Mouse (Mus musculus) limb, embryonic 13.5 days (tissue): ENCODE data around the gene Rhag. TPM values are rescaled to one million over a fixed set of nuclear protein-coding genes. Genes with fewer than 3 reads are reported as not detected.

Experiments used
- ATAC-seq: fragments of 200-750 bp; cut with Nextera tagmentation; 2 replicates; pipeline ENCODE4 v1.8.0; 2017; ENCODE audit warnings: low read depth, moderate number of reproducible peaks, moderate TSS enrichment; ENCODE audit not compliant: low FRiP score
- H3K27ac ChIP-seq: fragments of 300-500 bp; sonication (generic); 2 replicates; pipeline ENCODE4 v1.5.1; 2015; ENCODE audit warnings: inconsistent platforms, mild to moderate bottlenecking, moderate library complexity
- H3K27me3 ChIP-seq: fragments of 300-500 bp; sonication (generic); 2 replicates; pipeline ENCODE4 v1.6.1; 2015; ENCODE audit warnings: mild to moderate bottlenecking, inconsistent platforms
- H3K36me3 ChIP-seq: fragments of 300-500 bp; sonication (generic); 2 replicates; pipeline ENCODE4 v1.6.1; 2015; ENCODE audit warnings: inconsistent platforms, mild to moderate bottlenecking, moderate library complexity
- H3K4me1 ChIP-seq: fragments of 300-500 bp; sonication (generic); 2 replicates; pipeline ENCODE4 v1.6.1; 2015; ENCODE audit warnings: inconsistent platforms
- H3K4me2 ChIP-seq: fragments of 300-500 bp; sonication (generic); replicated peaks from 2 replicates; pipeline ENCODE4 v1.6.1; 2015; ENCODE audit warnings: inconsistent platforms, mild to moderate bottlenecking, moderate library complexity
- H3K4me3 ChIP-seq: fragments of 300-500 bp; sonication (generic); 2 replicates; pipeline ENCODE4 v1.5.1; 2015; ENCODE audit warnings: moderate library complexity, mild to moderate bottlenecking, inconsistent platforms
- H3K9ac ChIP-seq: fragments of 300-500 bp; sonication (generic); 2 replicates; pipeline ENCODE4 v1.6.1; 2015; ENCODE audit warnings: mild to moderate bottlenecking, inconsistent platforms
- H3K9me3 ChIP-seq: fragments of 300-500 bp; sonication (generic); 2 replicates; pipeline ENCODE4 v1.6.1; 2016; ENCODE audit warnings: inconsistent platforms
- WGBS: fragments of 180-500 bp; shearing (Covaris S2); methylation state at CpG from one replicate; pipeline ENCODE4 v1.1.7; 2015; 5-methylcytosine and 5-hydroxymethylcytosine counted together
- polyA plus RNA-seq: library from polyadenylated mRNA; unstranded; fragments of >200 nt; fragmentation: Nextera tagmentation; extraction: Ambion mirVana; gene quantifications from 2 replicates; pipeline ENCODE4 v1.2.1, GENCODE M21; 2015

Rhag gene
- polyA plus RNA-seq, 1 experiment from 2014 or later = 0.45 TPM

DNA sequence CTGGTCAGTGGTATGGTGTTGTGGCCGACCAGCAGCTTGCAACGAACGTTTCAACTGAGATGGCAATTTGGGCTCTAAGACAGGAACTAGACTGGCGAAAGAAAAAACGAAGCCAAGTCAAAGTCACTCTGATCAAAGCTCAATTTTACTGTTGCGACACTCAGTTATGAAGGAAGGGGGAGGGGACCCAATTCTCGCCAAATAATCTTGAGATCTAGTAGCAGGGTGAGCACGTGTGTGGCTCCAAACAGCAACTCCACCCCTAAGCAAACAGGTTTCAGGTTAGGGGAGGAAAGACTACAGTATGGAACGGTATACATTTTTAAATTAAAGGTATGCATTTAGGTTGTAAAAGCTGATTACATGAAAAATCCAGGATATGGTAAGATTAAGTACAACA is 10.6 kb downstream of the Rhag start:
- Histone ChIP-seq H3K9ac (no peak overlapping the region), H3K4me1 (no peaks in the 10 kb centered on the region), H3K36me3 (no peaks in the 10 kb centered on the region), H3K27me3 (no peaks in the 10 kb centered on the region), H3K4me2 (no peak overlapping the region), H3K27ac (no peak overlapping the region), H3K9me3 (no peaks in the 10 kb centered on the region), H3K4me3 (no peak overlapping the region)
- no peak for ATAC-seq
- WGBS = 51% methylated on average over 9 of the region's 9 CpGs

DNA sequence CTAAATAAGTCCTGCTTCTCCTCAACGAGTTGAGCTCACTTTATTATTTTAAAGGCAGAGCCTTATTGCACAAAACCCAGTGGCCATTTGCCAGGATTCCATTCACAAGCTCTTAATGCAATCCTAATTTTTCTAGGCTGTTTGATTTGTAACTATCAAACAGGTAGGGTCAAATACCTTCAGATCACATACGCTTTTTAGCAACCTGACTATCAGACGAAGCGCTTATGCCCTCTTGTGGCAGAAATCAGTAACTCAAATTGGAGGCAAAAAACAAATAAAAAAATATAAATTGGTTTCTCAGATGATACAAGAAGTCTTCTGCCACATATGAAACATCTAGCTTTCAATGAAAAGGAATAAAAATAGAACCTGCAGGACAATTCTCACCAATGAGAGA is 12.9 kb downstream of the Rhag start:
- Histone ChIP-seq H3K9ac (no peak overlapping the region), H3K27me3 (no peaks in the 10 kb centered on the region), H3K27ac (no peak overlapping the region), H3K4me1 (no peaks in the 10 kb centered on the region), H3K4me3 (no peak overlapping the region), H3K36me3 (no peaks in the 10 kb centered on the region), H3K9me3 (no peaks in the 10 kb centered on the region), H3K4me2 (no peak overlapping the region)
- ATAC-seq = 0 out of 2 replicates have a peak, but pooled peaks have one; percentile 51
- WGBS = 17% methylated on average over 4 of the region's 4 CpGs

DNA sequence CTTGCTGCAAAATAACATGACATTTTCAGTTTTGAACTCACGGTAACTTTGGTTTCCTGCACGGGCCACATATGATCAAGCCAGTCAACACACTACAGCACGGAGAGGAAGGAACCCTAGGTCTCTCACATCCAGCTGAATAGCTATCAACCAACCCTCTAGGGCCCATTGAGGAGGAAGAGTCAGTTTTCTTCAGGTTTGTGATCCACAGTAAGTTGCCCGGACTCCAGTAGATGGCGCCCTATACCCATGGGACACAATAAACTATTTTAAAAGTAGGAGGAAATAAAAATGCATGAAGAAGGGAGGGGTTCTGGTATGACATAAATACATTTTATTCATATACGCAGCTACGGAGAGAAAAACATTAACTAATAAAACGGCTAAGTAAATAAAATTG is 13.6 kb downstream of the Rhag start:
- Histone ChIP-seq H3K27me3 (no peaks in the 10 kb centered on the region), H3K36me3 (no peaks in the 10 kb centered on the region), H3K4me1 (no peaks in the 10 kb centered on the region), H3K4me2 (no peak overlapping the region), H3K9me3 (no peaks in the 10 kb centered on the region), H3K4me3 (no peak overlapping the region), H3K27ac (no peak overlapping the region), H3K9ac (no peak overlapping the region)
- no peak for ATAC-seq
- WGBS = 58% methylated on average over 8 of the region's 8 CpGs

DNA sequence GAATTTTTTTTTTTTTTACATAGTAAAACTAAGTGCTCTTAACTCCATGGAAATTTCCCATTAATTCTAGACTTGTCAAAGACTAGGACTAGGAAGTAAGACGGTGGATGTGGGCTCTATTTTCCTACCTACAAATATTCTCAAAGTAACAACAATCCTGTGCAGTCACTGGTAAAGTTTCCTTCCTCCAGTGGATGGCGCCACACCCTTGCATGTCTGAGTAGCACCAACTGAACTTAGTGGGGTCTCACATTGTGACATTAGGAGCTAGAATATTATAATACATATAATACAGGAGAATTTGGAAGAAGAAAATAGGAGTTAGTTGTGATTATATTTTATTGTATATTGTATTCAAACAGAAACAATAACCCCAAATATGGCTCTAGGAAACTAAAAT is 20.9 kb downstream of the Rhag start:
- H3K4me3 ChIP-seq = no peak overlapping the region
- no peaks in the 10 kb centered on the region for H3K9me3 ChIP-seq
- H3K36me3 ChIP-seq = no peaks in the 10 kb centered on the region
- no peak overlapping the region for H3K4me2 ChIP-seq
- ATAC-seq = no peak
- no peaks in the 10 kb centered on the region for H3K4me1 ChIP-seq
- no peak overlapping the region for H3K27ac ChIP-seq
- whole genome bisulfite sequencing = 48% methylated on average over 2 of the region's 2 CpGs
- H3K27me3 ChIP-seq = no peaks in the 10 kb centered on the region
- no peak overlapping the region for H3K9ac ChIP-seq

DNA sequence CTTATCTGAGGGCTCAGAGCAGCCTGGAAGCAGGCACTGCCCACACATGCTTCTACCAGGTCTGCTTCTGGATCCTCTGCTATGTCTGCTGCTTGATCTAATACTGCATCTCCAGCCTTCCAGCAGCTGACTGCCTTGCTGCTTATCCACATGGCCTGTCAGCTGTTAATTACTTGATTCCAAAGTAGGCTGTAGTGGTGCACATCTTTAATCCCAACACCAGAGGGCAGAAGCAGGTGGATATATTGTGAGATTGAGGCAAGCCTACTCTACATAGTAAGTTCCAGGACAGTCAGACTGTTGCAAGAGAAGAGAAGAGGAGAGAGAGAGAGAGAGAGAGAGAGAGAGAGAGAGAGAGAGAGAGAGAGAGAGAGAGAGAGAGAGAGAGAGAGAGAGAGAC is 26.4 kb downstream of the Rhag start:
- ATAC-seq = no peak
- H3K36me3 ChIP-seq = no peaks in the 10 kb centered on the region
- no peak overlapping the region for H3K4me3 ChIP-seq
- no peaks in the 10 kb centered on the region for H3K27me3 ChIP-seq
- H3K4me2 ChIP-seq = no peak overlapping the region
- no peaks in the 10 kb centered on the region for H3K9me3 ChIP-seq
- no peak overlapping the region for H3K9ac ChIP-seq
- no peaks in the 10 kb centered on the region for H3K4me1 ChIP-seq
- no peak overlapping the region for H3K27ac ChIP-seq

DNA sequence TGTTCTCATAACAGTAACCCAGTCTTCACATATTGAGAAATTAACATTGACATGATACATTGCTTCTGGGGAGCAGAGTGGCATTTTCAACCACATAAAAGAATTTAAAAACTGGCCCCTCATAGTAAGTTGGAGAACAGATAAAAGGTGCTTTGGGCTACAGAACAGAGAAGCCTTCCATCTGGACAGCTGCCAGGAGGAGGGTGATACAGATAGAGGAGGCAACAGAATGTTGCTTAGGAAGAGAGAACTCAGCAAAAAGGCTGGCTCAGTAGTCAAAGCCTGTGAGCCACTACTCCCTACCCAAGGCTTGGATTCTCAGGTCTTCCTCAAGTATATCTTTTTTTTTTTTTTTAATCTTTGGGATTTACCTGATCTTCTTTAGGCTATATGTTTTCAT is 44.1 kb downstream of the Rhag start:
- no peak overlapping the region for H3K4me2 ChIP-seq
- no peak overlapping the region for H3K27ac ChIP-seq
- no peak overlapping the region for H3K4me3 ChIP-seq
- ATAC-seq = no peak
- no peaks in the 10 kb centered on the region for H3K27me3 ChIP-seq
- H3K4me1 ChIP-seq = no peaks in the 10 kb centered on the region
- H3K9ac ChIP-seq = no peak overlapping the region
- no peaks in the 10 kb centered on the region for H3K9me3 ChIP-seq
- H3K36me3 ChIP-seq = no peaks in the 10 kb centered on the region

DNA sequence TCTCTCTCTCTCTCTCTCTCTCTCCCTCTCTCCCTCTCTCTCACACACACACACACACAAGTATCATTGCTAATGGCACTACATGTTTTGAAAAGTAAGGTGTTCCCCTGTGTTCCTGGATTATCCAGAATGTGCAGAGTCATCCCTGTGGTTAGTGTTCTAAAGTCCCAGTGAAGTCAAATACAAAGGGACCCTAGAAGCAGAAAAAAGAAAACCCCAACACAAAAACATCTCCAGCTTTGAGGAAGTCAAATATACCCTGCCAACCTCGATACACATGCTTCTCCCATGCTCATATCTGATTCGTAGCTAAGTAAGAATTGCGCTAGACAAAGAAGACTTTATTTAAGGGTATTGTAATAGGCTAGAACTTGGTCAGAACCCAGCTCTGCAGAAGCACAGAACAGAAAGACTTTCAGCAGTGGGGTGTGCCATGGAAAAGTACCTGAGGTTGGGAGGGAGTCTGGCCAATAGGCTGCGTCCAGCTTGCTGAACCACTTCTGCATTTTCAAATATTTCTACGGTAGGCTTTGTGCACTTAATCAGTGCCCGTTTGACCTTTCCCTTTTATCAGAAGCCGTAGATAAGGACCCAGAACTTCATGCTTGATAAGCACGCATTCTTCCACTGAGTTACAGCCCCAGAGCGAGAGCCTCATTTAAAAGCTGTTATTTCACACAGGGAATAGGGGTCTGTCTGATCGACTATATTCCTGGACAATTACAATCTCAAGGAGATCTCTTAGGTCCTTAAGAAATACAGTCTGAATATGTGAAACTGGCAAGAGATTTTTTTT is 58.2 kb downstream of the Rhag start:
- WGBS = 80% methylated on average over 10 of the region's 10 CpGs
- no peak overlapping the region for H3K27ac ChIP-seq
- no peaks in the 10 kb centered on the region for H3K9me3 ChIP-seq
- H3K36me3 ChIP-seq = no peaks in the 10 kb centered on the region
- H3K9ac ChIP-seq = no peak overlapping the region
- ATAC-seq = no peak
- no peaks in the 10 kb centered on the region for H3K27me3 ChIP-seq
- no peaks in the 10 kb centered on the region for H3K4me1 ChIP-seq
- no peak overlapping the region for H3K4me3 ChIP-seq
- H3K4me2 ChIP-seq = no peak overlapping the region

DNA sequence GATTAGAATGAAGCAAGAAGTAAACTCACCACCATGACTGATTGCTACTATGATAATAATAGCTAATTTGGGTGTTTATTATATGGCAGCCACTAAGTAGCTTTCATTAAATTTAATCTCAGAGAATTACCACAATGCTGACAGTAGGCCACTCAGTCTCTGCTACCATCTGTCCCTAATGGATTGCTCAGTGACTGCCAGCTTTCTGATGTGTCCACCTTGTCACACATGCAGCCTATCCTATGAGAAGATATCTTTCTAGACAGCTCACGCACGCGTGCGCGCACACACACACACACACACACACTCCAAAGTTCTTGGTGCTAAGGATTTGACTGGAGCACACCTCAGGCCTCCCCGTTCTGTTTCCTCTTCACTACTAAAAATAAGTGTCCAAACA is 61.7 kb downstream of the Rhag start:
- no peaks in the 10 kb centered on the region for H3K27me3 ChIP-seq
- H3K9me3 ChIP-seq = no peaks in the 10 kb centered on the region
- no peak for ATAC-seq
- H3K4me2 ChIP-seq = no peak overlapping the region
- H3K4me1 ChIP-seq = no peaks in the 10 kb centered on the region
- 91% methylated on average over 6 of the region's 6 CpGs for WGBS
- no peak overlapping the region for H3K27ac ChIP-seq
- H3K4me3 ChIP-seq = no peak overlapping the region
- H3K36me3 ChIP-seq = no peaks in the 10 kb centered on the region
- H3K9ac ChIP-seq = no peak overlapping the region

DNA sequence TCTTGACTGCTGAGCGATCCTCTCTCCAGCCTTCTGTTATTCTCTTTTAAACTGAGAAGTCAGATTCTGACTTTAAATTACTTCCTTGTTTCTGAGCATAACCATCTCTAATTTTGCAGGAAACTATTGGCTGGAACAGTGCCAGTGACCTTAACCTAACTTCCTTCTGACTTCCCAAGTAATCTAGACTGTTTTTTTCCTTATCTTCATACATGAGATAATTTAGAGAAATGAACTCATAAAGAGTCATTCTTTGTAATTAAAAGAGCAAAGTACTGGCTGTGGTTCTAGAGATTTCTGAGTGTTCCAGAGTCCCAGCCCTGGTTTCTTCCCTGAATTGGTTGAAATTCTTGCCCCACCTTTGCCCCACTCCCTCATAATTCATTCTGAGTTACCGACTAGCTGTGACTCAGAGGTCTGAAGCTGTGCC is 62.7 kb downstream of the Rhag start:
- WGBS = 26% methylated on average over 2 of the region's 2 CpGs
- no peaks in the 10 kb centered on the region for H3K9me3 ChIP-seq

DNA sequence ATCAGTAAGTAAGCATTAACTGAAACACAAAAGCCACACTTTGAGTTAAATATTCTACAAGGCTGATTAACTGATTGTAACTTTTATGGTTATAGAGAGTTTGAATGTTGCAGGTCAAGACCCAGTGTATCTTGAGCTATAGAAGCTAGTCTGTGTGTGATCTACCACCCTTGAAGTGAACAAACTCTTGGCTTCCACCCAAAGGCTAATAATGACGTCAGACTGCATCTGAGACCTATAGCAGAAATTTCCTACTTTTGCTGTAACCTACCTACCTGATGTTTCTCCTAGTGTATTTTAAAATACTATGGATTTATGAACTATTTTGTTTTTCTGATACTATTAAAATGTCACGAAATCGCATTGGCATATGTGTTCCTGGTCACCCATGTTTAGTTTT is 63.8 kb downstream of the Rhag start:
- Histone ChIP-seq H3K4me3 (no peak overlapping the region), H3K9ac (no peak overlapping the region), H3K36me3 (no peaks in the 10 kb centered on the region), H3K9me3 (no peaks in the 10 kb centered on the region), H3K4me1 (peaks cover 6% of the 10 kb centered on the region), H3K4me2 (no peak overlapping the region), H3K27ac (no peak overlapping the region), H3K27me3 (no peaks in the 10 kb centered on the region)
- no peak for ATAC-seq
- 76% methylated on average over 3 of the region's 3 CpGs for WGBS

More for the DNA sequence above, 62.7 kb downstream of the Rhag start:
- ATAC-seq = no peak
- Histone ChIP-seq H3K27ac (no peak overlapping the region), H3K36me3 (no peaks in the 10 kb centered on the region), H3K4me3 (no peak overlapping the region), H3K27me3 (no peaks in the 10 kb centered on the region), H3K4me1 (peaks cover 6% of the 10 kb centered on the region), H3K9ac (no peak overlapping the region), H3K4me2 (no peak overlapping the region)

DNA sequence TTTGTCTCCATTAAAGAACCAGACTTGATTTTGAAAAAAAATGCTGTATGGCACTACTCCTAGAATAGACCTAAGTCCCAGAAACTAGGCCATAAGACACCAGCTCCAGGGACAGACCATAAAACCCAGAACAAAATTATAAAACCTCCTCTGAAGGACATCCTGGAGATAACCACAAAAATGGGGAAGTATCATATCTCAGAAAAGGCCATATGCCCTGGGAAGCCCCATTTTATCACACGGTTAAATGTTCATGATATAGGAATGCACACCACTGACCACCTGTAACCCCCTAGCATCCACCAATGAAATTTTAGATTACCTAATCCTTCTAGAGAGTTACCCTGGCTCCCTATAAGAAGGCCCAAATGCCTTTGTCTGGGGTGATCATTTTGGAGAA is 64.6 kb downstream of the Rhag start:
- Histone ChIP-seq H3K36me3 (no peaks in the 10 kb centered on the region), H3K4me2 (no peak overlapping the region), H3K4me1 (peaks cover 6% of the 10 kb centered on the region), H3K9ac (no peak overlapping the region), H3K27ac (no peak overlapping the region), H3K4me3 (no peak overlapping the region), H3K27me3 (no peaks in the 10 kb centered on the region), H3K9me3 (no peaks in the 10 kb centered on the region)
- 91% methylated on average over 1 of the region's 1 CpGs for WGBS
- ATAC-seq = no peak

DNA sequence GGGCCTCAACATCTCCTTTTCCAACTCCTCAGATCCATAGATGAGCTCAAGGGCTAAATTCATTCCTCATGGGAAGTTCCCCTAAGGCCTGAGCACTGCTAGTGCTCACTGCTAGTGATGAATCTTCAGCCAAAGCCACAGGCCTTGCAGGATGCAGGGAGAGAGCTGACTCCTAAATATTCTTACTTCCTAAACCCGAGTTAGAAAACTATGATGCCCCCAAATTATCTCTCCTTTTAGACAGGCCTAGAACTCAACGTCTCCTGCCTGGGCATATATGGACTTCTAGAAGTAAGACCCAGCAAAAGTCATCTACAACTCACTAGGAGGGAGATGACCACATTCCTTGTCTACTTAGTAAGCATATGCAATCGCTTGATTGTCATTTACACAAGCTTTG is 66.8 kb downstream of the Rhag start:
- no peaks in the 10 kb centered on the region for H3K27me3 ChIP-seq
- H3K4me2 ChIP-seq = peak overlapping the region; percentile 89
- H3K4me3 ChIP-seq = no peak overlapping the region
- 41% methylated on average over 3 of the region's 3 CpGs for WGBS
- H3K9ac ChIP-seq = no peak overlapping the region
- peaks cover 6% of the 10 kb centered on the region for H3K4me1 ChIP-seq
- no peaks in the 10 kb centered on the region for H3K36me3 ChIP-seq
- no peaks in the 10 kb centered on the region for H3K9me3 ChIP-seq
- no peak overlapping the region for H3K27ac ChIP-seq
- ATAC-seq = no peak

DNA sequence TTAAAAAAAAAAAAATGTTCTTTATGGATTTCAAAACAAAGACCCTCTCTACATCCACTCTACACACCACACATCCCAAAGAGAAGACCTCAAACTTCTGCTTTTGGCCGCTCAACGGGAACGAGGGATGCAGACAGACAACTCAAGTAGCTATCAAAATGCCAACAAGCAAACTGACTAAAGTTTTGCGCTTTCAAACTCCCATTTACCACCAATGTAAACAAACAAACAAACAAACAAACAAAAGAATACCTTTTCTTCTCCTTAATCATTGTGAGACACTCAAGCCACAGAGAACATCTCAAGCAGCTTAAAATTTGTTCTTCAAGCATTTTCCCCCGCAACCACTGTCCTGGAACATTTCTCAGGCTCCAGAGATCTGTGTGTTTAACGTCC is 68.6 kb downstream of the Rhag start:
- Histone ChIP-seq H3K36me3 (no peaks in the 10 kb centered on the region), H3K27ac (no peak overlapping the region), H3K4me1 (peaks cover 6% of the 10 kb centered on the region), H3K4me3 (peak overlapping the region; percentile 65), H3K4me2 (peak overlapping the region; percentile 89), H3K9ac (peak overlapping the region; percentile 72), H3K9me3 (no peaks in the 10 kb centered on the region), H3K27me3 (no peaks in the 10 kb centered on the region)
- no peak for ATAC-seq
- 8% methylated on average over 6 of the region's 6 CpGs for WGBS
